Mouse (Mus musculus) neural tube, embryonic 14.5 days (tissue): Measurements from ENCODE around the gene Glmp. TPM values are rescaled to one million over a fixed set of nuclear protein-coding genes. Genes with fewer than 3 reads are reported as not detected.
"Not testable (repeated sequence)": the region's sequence is repeated elsewhere in the genome, so short reads cannot be mapped to it uniquely, and the experiment has no call there.

Experiments used
- ATAC-seq: fragments of 200-750 bp; cut with Nextera tagmentation; 2 replicates; pipeline ENCODE4 v1.8.0; 2017; ENCODE audit warnings: low read depth, mild to moderate bottlenecking, moderate TSS enrichment, moderate library complexity
- H3K27ac ChIP-seq: fragments of 300-500 bp; sonication (generic); 2 replicates; pipeline ENCODE4 v1.5.1; 2014; ENCODE audit warnings: low read depth, mild to moderate bottlenecking, control low read depth, low read length, moderate library complexity, mixed read lengths
- H3K27me3 ChIP-seq: fragments of 300-500 bp; sonication (generic); 2 replicates; pipeline ENCODE4 v1.6.1; 2014; ENCODE audit warnings: low read length; ENCODE audit not compliant: control insufficient read depth, insufficient read depth
- H3K36me3 ChIP-seq: fragments of 300-500 bp; sonication (generic); 2 replicates; pipeline ENCODE4 v1.6.1; 2014; ENCODE audit warnings: low read length, mixed read lengths; ENCODE audit not compliant: control insufficient read depth, insufficient read depth
- H3K4me1 ChIP-seq: fragments of 300-500 bp; sonication (generic); 2 replicates; pipeline ENCODE4 v1.6.1; 2014; ENCODE audit warnings: low read length; ENCODE audit not compliant: control insufficient read depth, insufficient read depth
- H3K4me2 ChIP-seq: fragments of 300-500 bp; sonication (generic); 2 replicates; pipeline ENCODE4 v1.6.1; 2014; ENCODE audit warnings: mild to moderate bottlenecking, low read depth, low read length, control low read depth
- H3K4me3 ChIP-seq: fragments of 300-500 bp; sonication (generic); 2 replicates; pipeline ENCODE4 v1.5.1; 2014; ENCODE audit warnings: low read depth, low read length, control low read depth, mixed read lengths
- H3K9ac ChIP-seq: fragments of 300-500 bp; sonication (generic); replicated peaks from 2 replicates; pipeline ENCODE4 v1.6.1; 2014; ENCODE audit warnings: low read depth, mild to moderate bottlenecking, control low read depth, low read length, mixed read lengths
- H3K9me3 ChIP-seq: fragments of 300-500 bp; sonication (generic); 2 replicates; pipeline ENCODE4 v1.6.1; 2016; ENCODE audit warnings: low read length; ENCODE audit not compliant: control insufficient read depth
- WGBS: fragments of 180-500 bp; shearing (Covaris S2); extraction: QIAGEN DNeasy Blood & Tissue Kit; methylation state at CpG from one replicate; pipeline ENCODE4 v1.1.7; 2014; 5-methylcytosine and 5-hydroxymethylcytosine counted together
- polyA plus RNA-seq: library from polyadenylated mRNA; unstranded; fragments of >200 nt; fragmentation: Nextera tagmentation; extraction: Ambion mirVana; gene quantifications from 2 replicates; pipeline ENCODE4 v1.2.1, GENCODE M21; 2014

Glmp gene
- polyA plus RNA-seq: 65.0 and 76.4 TPM in 2 replicates

DNA sequence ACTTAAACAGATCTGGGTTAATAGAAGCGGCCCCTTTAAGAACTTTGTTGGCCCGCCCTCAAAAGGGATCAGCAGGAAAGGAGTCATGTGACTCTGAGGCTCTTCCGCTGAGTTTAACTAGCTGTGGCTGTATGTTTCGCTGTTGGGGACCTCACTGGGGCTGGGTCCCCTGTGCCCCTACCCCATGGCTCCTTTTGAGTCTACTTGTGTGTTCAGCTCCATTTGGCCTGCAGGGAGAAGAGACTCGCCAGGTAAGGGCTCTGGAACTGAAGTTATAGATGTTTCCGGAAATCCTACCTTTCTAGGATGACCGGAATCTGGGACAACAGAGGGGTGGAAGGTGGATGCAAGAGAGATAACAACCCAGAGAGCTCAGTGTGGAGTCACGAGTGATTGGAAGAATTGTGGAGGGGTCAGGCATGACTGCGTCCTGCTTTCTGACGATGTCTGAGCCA lies at the start of gene Glmp:
Gene Glmp, plus strand, starts transcription at position 73 of the 455 bp plus-strand sequence.
- peak within 1 kb of the TSS; percentile 80 for H3K4me2 ChIP-seq
- H3K27ac ChIP-seq: no peak within 1 kb of the TSS
- WGBS: 2% methylated on average over 10 of the region's 10 CpGs
- peaks cover 7% of the 10 kb centered on the region for H3K4me1 ChIP-seq
- H3K27me3 ChIP-seq: no peaks in the 10 kb centered on the region
- H3K36me3 ChIP-seq: peaks cover 30% of the 10 kb centered on the region
- no peaks in the 10 kb centered on the region for H3K9me3 ChIP-seq
- ATAC-seq: peak; percentile 84; the same call in 1 of the 2 replicates
- peak within 1 kb of the TSS; percentile 57 for H3K4me3 ChIP-seq
- peak within 1 kb of the TSS; percentile 65 for H3K9ac ChIP-seq

DNA sequence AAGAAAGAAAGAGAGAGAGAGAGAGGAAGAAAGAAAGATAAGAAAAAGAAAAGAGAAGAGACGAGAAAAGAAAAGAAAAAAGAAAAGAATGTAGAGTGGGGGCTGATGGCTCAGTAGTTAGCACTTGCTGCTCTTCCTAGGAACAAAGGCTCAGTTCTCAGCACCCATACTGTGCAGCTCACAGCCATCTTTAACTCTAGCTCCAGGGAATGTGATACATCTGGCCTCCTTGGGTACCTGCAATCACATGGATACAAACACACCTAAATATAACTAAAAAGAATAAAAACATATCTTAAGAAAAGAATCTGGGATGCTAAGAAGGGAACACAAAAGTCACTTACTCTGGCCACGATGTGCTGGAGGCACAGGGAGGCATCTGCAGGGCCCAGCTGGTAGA lies 48.7 kb upstream of the Glmp start:
- Histone ChIP-seq H3K4me1 (no peaks in the 10 kb centered on the region), H3K4me3 (no peak overlapping the region), H3K27me3 (no peaks in the 10 kb centered on the region), H3K36me3 (no peaks in the 10 kb centered on the region), H3K27ac (no peak overlapping the region), H3K4me2 (no peak overlapping the region), H3K9ac (no peak overlapping the region), H3K9me3 (no peaks in the 10 kb centered on the region)
- WGBS: 75% methylated on average over 2 of the region's 2 CpGs
- ATAC-seq: no peak

DNA sequence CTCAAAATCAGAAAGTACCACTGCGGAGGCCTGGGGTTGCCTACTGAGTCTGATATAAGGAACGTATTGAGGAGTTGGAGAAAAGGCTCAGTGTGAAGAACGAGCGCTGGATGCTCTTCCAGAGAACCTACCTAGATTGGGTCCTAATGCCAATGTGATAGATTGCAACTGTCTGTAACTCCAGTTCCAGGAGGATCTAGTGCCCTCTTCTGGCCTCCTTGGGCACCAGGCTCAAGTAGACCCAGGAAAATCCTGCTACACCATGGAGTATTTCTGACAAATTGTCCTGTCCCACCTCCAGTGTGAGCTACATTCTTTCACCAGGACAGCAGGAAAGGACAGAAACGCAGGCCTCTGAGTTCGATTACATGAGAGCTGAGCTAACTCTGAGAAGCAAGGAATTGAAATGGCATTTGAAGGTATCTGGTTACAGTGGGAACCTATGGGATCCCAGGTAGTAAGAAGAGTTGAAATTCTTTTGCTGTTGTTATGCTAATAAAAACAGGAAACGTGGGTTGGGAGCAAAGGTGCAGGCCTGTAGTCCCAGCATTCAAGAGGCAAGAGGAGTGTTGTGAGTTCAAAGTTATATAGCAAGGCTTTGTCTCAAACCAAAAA lies 48.2 kb upstream of the Glmp start:
- Histone ChIP-seq H3K4me2 (no peak overlapping the region), H3K9me3 (no peaks in the 10 kb centered on the region), H3K9ac (no peak overlapping the region), H3K36me3 (no peaks in the 10 kb centered on the region), H3K4me1 (no peaks in the 10 kb centered on the region), H3K4me3 (no peak overlapping the region), H3K27ac (no peak overlapping the region), H3K27me3 (no peaks in the 10 kb centered on the region)
- WGBS: 50% methylated on average over 7 of the region's 7 CpGs
- no peak for ATAC-seq

DNA sequence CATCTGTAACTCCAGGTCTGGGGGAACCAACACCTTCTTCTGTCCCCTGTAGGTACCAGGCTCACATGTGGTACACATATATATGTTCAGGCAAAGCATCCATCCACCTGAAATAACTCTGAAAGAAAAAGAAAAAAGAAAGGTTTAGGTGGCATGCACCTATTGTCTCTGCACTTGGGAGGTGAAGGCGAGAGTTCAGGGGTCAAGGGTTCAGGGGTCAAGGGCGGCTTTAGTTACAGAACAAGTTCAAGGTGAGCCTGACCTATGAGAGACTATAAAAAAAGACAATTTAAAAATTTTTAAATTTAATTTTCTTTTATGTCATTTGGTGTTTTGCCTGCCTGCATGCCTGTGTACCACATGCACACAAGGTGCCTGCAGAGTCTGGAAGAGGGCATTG lies 44.8 kb upstream of the Glmp start:
- ATAC-seq: no peak
- no peaks in the 10 kb centered on the region for H3K9me3 ChIP-seq
- no peaks in the 10 kb centered on the region for H3K4me1 ChIP-seq
- H3K9ac ChIP-seq: no peak overlapping the region
- 92% methylated on average over 2 of the region's 2 CpGs for WGBS
- no peaks in the 10 kb centered on the region for H3K36me3 ChIP-seq
- no peak overlapping the region for H3K4me3 ChIP-seq
- H3K27me3 ChIP-seq: no peaks in the 10 kb centered on the region
- H3K27ac ChIP-seq: no peak overlapping the region
- no peak overlapping the region for H3K4me2 ChIP-seq

DNA sequence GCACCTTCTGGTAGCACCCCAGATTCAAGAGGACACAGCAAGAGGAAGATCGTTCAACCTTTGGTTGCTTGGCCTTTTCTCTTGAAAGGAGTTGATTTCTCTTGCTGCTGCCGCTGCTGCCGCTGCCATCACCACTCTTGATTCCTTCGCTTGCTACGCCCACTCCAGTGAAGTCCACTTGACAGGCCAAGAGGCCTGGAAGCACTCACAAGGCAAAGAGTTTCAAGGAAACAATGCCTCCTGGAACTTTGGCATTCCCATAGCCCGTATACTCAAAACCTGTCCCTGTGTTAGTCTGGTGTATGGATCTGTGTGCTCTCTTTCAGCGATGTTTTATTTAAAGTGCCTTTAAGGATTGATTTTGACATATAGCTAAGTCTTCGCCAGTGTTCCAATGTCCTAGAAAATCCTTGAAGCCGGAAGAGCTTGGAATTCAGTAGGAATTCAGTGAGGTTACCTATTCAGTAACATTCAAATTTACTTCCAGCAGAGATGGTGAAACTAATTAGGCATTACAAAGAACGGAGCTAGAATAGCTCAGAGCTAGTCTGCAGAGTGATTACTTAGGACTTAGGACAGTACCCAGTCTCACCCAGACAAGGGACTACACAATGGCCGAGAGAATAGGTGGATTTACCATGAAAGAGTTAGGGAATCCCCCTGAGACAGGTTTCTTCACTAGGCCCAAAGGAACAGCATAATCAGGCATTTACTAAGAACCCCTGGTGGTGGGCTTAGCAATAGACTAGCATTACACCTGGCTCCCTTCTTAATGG lies 43.5 kb upstream of the Glmp start:
- H3K27ac ChIP-seq, ATAC-seq, H3K27me3 ChIP-seq, H3K9me3 ChIP-seq, H3K36me3 ChIP-seq, H3K4me3 ChIP-seq, H3K4me1 ChIP-seq, H3K9ac ChIP-seq, H3K4me2 ChIP-seq: not testable (repeated sequence)
- 67% methylated on average over 11 of the region's 11 CpGs for WGBS

DNA sequence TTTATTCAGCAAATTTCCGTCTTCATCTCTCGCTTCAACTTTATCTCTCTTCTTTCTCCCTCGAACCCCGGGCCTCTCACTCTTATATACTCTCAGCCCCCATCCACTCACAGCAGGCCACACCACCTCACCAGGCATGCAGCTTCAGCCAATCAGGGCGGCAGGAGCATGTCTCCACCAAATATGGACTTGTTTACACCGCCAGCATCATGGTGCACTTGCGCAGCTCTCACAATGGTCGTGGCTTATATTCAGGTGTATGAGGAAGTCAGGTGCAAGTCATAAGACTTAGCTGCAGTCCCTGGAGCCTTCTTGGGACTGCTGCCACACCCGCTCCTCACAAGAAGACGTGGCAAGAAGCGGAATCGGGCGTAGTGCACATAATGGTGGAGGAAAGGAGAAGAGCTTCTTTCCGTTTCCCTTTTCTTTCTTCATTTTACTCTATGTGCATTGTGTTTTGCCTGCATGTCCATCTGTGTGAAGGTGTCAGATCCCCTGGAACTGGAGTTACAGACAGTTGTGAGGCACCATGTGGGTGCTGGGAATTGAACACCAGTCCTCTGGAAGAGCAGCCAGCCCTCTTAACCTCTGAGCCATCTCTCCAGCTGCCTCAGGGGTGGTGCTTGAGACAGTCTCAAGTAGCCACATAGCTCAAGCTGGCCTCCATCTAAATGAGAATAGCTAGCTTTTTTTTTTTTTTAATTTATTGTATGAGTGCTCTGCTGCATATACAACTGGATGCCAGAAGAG lies 39.8 kb upstream of the Glmp start:
- H3K9ac ChIP-seq, H3K9me3 ChIP-seq, ATAC-seq, H3K27me3 ChIP-seq, H3K27ac ChIP-seq, H3K4me2 ChIP-seq, H3K4me1 ChIP-seq, H3K4me3 ChIP-seq, H3K36me3 ChIP-seq: not testable (repeated sequence)
- 97% methylated on average over 14 of the region's 14 CpGs for WGBS

DNA sequence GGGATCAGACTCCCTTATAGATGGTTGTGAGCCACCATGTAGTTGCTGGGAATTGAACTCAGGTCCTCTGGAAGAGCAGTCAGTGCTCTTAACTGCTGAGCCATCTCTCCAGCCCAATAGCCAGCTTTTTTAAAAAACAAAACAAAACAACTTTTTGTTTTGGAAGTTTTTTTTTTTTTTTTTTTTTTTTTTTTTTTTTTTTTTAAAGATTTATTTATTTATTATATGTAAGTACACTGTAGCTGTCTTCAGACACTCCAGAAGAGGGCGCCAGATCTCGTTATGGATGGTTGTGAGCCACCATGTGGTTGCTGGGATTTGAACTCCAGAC lies 39.3 kb upstream of the Glmp start:
- not testable (repeated sequence) for H3K9me3 ChIP-seq, H3K27ac ChIP-seq, ATAC-seq, H3K36me3 ChIP-seq, H3K27me3 ChIP-seq, H3K9ac ChIP-seq, H3K4me3 ChIP-seq, H3K4me1 ChIP-seq, H3K4me2 ChIP-seq
- WGBS: no CpG with 5 or more reads among the region's 2 CpGs

DNA sequence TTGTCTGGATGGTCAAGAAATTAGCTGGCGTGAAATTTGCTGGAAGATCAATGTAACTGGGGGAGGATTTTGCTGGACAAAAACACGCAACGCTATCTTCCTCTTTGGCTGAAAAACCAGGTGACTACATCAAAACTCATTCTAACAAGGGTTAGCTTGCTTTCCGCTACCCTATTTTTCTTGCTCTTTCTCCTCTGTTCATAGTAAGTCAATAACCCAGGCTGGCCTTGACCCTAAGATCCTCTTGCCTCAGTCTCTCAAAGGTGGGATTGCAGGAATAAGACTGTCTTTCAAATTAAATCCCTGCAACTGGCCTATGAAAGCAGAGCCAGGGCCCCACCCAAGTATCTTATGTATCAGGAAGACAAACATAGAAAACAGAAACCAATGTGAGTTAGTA lies 37.7 kb upstream of the Glmp start, which contains the start of gene Gm38392:
Gene Gm38392, minus strand, starts transcription at position 101 of the 400 bp plus-strand sequence.
- Histone ChIP-seq H3K9me3 (no peaks in the 10 kb centered on the region), H3K36me3 (no peaks in the 10 kb centered on the region), H3K4me3 (no peak within 1 kb of the TSS), H3K27ac (no peak within 1 kb of the TSS), H3K4me1 (no peaks in the 10 kb centered on the region), H3K27me3 (no peaks in the 10 kb centered on the region), H3K4me2 (no peak within 1 kb of the TSS), H3K9ac (no peak within 1 kb of the TSS)
- over 99% methylated on average over 4 of the region's 4 CpGs for WGBS
- no peak for ATAC-seq
